Mouse (Mus musculus) E14TG2a.4 (cell line): ENCODE measurements at regions not wholly inside any gene's neighbourhood (a gene's known extent, or its start where the extent isn't known, plus 50 kb on each side); places are given as distances from the start of the nearest gene placed in this dataset.

ENCODE experiments used
- H3K27me3 ChIP-seq: 2 replicates; pipeline ENCODE4 v1.6.1; 2014; ENCODE audit warnings: low read length, control low read depth; ENCODE audit not compliant: insufficient read depth
- H3K36me3 ChIP-seq: 2 replicates; pipeline ENCODE4 v1.6.1; 2014; ENCODE audit warnings: low read length, control low read depth; ENCODE audit not compliant: insufficient read depth
- H3K4me1 ChIP-seq: replicated peaks from 2 replicates; pipeline ENCODE4 v1.6.1; 2014; ENCODE audit warnings: low read depth, low read length, control low read depth
- H3K4me3 ChIP-seq: replicated peaks from 2 replicates; pipeline ENCODE4 v1.5.1; 2014; ENCODE audit warnings: mild to moderate bottlenecking, low read length
- H3K9me3 ChIP-seq: 2 replicates; pipeline ENCODE4 v1.6.1; 2014; ENCODE audit warnings: low read length, control low read depth
- CTCF ChIP-seq: conservative IDR thresholded peaks from 2 replicates; pipeline ENCODE4 v1.5.1; 2014; ENCODE audit warnings: low read length
- NANOG ChIP-seq: IDR thresholded peaks from 2 replicates; pipeline ENCODE4 v1.6.1; 2014; ENCODE audit warnings: borderline replicate concordance, low read length, mixed read lengths
- POU5F1 ChIP-seq: IDR thresholded peaks from 2 replicates; pipeline ENCODE4 v1.6.1; 2014; ENCODE audit warnings: low read length, borderline replicate concordance

- H3K36me3 ChIP-seq = no peaks in the 10 kb centered on the region
- TF ChIP-seq POU5F1 = no peak
- TF ChIP-seq CTCF = no peak
- TF ChIP-seq NANOG = no peak
- H3K4me3 ChIP-seq = no peak overlapping the region
- H3K9me3 ChIP-seq = no peaks in the 10 kb centered on the region
- H3K4me1 ChIP-seq = peaks cover 5% of the 10 kb centered on the region
- H3K27me3 ChIP-seq = peaks cover 29% of the 10 kb centered on the region
Observed at GRCm38 (mm10) chr5:35159854-35160253, 54.3 kb upstream of the Lrpap1 start.

GRCm38 (mm10) chr5:35159178-35159661 lies 53.7 kb upstream of the Lrpap1 start:
- H3K4me3 ChIP-seq = no peak overlapping the region
- peaks cover 32% of the 10 kb centered on the region for H3K27me3 ChIP-seq
- H3K4me1 ChIP-seq = peaks cover 5% of the 10 kb centered on the region
- TF ChIP-seq NANOG = no peak
- TF ChIP-seq POU5F1 = no peak
- TF ChIP-seq CTCF = no peak
- H3K36me3 ChIP-seq = no peaks in the 10 kb centered on the region
- H3K9me3 ChIP-seq = no peaks in the 10 kb centered on the region

- no peak overlapping the region for H3K4me3 ChIP-seq
- TF ChIP-seq NANOG (no peak), POU5F1 (no peak), CTCF (no peak)
- no peaks in the 10 kb centered on the region for H3K36me3 ChIP-seq
Observed at GRCm38 (mm10) chr5:35158346-35159047, 52.9 kb upstream of the Lrpap1 start.

GRCm38 (mm10) chr5:35156371-35156770 lies 50.8 kb upstream of the Lrpap1 start:
- H3K4me3 ChIP-seq = no peak overlapping the region
- H3K9me3 ChIP-seq = peaks cover 1% of the 10 kb centered on the region
- H3K36me3 ChIP-seq = no peaks in the 10 kb centered on the region
- H3K4me1 ChIP-seq = peaks cover 5% of the 10 kb centered on the region
- peaks cover 33% of the 10 kb centered on the region for H3K27me3 ChIP-seq
- TF ChIP-seq NANOG (no peak), POU5F1 (no peak), CTCF (no peak)

More at GRCm38 (mm10) chr5:35158346-35159047, 52.9 kb upstream of the Lrpap1 start:
- H3K27me3 ChIP-seq = peaks cover 33% of the 10 kb centered on the region
- H3K9me3 ChIP-seq = no peaks in the 10 kb centered on the region
- H3K4me1 ChIP-seq = peaks cover 5% of the 10 kb centered on the region

GRCm38 (mm10) chr5:35155717-35156116 lies 50.2 kb upstream of the Lrpap1 start:
- no peaks in the 10 kb centered on the region for H3K36me3 ChIP-seq
- TF ChIP-seq CTCF = no peak
- TF ChIP-seq POU5F1 = no peak
- TF ChIP-seq NANOG = no peak

More at GRCm38 (mm10) chr5:35155717-35156116, 50.2 kb upstream of the Lrpap1 start:
- peaks cover 7% of the 10 kb centered on the region for H3K9me3 ChIP-seq
- H3K27me3 ChIP-seq = peaks cover 33% of the 10 kb centered on the region
- H3K4me3 ChIP-seq = no peak overlapping the region
- peaks cover 5% of the 10 kb centered on the region for H3K4me1 ChIP-seq
